Mouse (Mus musculus) liver, embryonic 14 days (tissue): ENCODE data around the gene Cnst. TPM values are rescaled to one million over a fixed set of nuclear protein-coding genes. Genes with fewer than 3 reads are reported as not detected.

Source experiments
- polyA plus RNA-seq: library from polyadenylated mRNA; depleted of rRNA; stranded (reverse); fragments of >200 nt; gene quantifications from 2 replicates; pipeline ENCODE4 v1.2.3, GENCODE M21; 2012; rRNA removed

The Cnst gene
- polyA plus RNA-seq, result 8.8 and 11.0 TPM in 2 replicates

DNA sequence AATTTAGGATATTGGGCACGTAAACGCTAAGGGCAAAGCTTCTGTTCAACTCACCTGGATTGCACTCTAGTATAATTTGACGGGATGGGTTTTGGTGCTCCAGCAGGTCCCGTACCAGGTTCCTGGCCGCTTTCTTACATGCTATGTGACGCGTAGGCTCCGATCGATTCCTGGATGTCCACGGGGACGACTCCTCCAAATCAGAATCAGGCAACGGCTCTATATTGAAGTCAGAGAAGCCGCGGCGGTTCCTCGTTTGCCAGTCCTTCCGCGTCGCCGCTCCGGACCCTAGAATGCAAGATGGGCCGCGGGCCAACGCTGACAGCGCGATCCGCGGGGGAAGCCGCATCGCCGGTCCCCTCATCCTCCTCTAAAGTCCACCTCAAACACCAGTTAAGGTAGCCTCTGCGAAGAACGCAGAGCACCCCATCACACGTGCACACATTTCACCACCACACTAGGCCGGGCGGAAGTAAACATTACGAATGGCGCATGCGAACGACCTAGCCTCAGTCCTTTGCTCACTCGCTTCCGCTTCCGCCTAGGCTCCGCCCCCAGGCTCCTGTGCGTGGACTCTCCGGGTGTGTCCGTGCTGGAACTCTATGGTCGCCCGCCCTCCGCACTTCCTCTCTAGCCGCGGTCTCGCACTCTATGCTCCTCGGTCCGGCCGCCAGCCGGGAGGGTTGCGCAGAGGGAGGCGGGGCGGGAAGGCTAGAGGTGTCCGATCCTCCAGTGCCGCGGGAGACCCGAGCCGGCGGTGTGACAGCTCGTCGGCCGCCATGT lies at the start of gene Cnst, which contains the start of gene Tfb2m:
Gene Cnst (plus strand): TSS at position 603 of the 783 bp plus-strand sequence.
Gene Tfb2m (minus strand): TSS at position 500 of the 783 bp plus-strand sequence.

DNA sequence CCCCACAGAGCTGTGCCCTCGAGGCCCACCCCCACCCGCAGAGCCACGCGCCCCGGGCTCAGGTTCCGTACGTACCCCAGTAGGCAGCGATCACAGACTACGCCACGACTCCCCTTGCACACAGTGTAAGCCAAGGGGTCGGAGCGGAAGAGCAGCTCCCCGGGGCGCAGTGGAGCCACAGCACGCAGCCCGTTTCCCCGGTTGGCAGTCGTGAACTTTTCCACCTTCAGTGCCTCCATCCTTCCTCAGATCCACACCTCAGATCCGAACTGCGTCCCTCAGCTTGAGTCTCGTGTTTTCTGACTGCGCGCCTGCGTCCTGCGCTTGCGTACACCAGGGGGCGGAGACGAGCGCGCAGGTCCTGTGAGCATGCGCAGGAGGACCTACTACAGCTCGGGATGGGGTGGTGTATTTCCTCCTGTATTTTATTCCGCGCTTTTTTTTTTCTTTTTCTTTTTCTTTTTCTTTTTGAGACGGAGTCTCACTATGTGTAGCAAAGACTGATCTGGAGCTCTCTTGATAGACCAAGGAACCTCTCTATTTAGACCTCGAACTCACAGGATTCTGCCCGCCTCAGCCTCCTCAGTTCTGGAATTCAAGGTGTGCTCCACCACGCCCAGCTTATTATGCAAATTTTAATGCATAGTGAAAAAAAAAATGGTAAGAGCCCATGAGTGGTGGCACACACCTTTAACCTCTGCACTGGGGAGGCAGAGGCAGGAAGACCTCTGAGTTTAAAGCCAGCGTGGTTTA lies 28.3 kb upstream of the Cnst start, which contains the start of gene Smyd3:
Gene Smyd3 (minus strand): TSS at position 329 of the 753 bp plus-strand sequence.

DNA sequence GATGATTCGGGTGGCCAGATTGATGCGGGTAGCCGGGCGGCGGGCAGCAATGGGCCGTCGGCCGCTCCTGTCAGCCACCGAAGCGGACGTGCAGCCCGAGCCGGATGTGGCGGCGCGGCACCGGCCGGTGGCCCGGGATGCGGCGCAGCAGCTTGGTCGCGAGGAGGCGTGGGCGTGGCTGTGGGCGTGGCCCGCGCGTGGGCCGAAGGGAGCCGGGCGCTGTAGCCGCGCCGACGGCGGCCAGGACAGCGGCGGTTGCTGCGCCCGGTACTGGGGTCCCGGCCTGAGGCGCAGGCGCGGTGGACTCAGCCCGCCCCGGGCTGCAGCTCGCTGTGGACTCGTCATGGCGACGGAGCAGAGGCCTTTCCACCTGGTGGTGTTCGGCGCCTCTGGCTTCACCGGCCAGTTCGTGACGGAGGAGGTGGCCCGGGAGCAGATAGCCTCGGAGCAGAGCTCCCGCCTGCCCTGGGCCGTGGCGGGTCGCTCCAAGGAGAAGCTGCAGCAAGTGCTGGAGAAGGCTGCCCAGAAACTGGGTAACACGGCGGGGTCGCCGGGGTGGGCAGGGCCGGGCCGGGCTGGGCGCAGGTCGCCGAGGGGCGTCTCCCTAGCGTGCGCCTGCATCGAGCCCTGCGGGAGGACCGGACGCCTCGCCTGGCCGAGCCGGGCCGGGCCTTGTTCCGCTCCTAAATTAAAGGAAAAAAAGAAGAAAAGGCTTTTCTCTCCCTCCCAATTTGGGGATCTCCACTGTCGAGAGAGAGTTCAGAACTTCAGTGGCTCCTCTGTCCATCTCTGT lies 122.0 kb downstream of the Cnst start, which contains the start of gene Sccpdh:
Gene Sccpdh (plus strand): TSS at position 198 of the 793 bp plus-strand sequence.

Other genes with a start within 250 kb of the Cnst start
- gene Smyd3, start 28.3 kb upstream of the Cnst start, polyA plus RNA-seq, result 3.0 TPM in 2 replicates
- gene Tfb2m, start 103 bp upstream of the Cnst start, polyA plus RNA-seq, result 6.9 and 8.1 TPM in 2 replicates
- 4.3 and 4.4 TPM in 2 replicates for gene Sccpdh, start 121.8 kb downstream of the Cnst start, polyA plus RNA-seq
- gene Kif28, start 198.9 kb downstream of the Cnst start, polyA plus RNA-seq, result 0.01 TPM in 1 of 2 replicates, not detected in the other